Mouse (Mus musculus): ENCODE data around the gene Sptbn4. TPM values are rescaled to one million over a fixed set of nuclear protein-coding genes. Genes with fewer than 3 reads are reported as not detected.

Gene Sptbn4
- polyA plus RNA-seq, 1 experiment from 2014 or later = 0.28 TPM

GRCm38 (mm10) chr7:27417151-27417550, 30.3 kb downstream of the Sptbn4 start:
- H3K9me3 ChIP-seq (replicated peaks; ENCODE audit: control insufficient read depth, low read length) = no peaks in the 10 kb centered on the region
- 72% methylated on average over 2 of the region's 2 CpGs for WGBS
- H3K4me3 ChIP-seq (ENCODE audit: low read depth, low read length) = no peak overlapping the region
- ATAC-seq (replicated peaks; ENCODE audit: insufficient number of reproducible peaks, low FRiP score, low TSS enrichment, low read depth) (no peak), DNase-seq (ENCODE audit: low spot score) (no peak)
- no peak overlapping the region for H3K9ac ChIP-seq (replicated peaks; ENCODE audit: low read length)
- no peaks in the 10 kb centered on the region for H3K27me3 ChIP-seq (ENCODE audit: control insufficient read depth, insufficient read depth, low read length)
- no peaks in the 10 kb centered on the region for H3K4me1 ChIP-seq (ENCODE audit: control insufficient read depth, insufficient read depth, low read length)
- no peaks in the 10 kb centered on the region for H3K36me3 ChIP-seq (replicated peaks; ENCODE audit: control insufficient read depth, insufficient read depth, low read depth, low read length)
- no peak overlapping the region for H3K27ac ChIP-seq (replicated peaks; ENCODE audit: low read depth, low read length)
- no peak overlapping the region for H3K4me2 ChIP-seq (ENCODE audit: low read depth, low read length)

- DNase-seq (ENCODE audit: low spot score) (peak; percentile 80), ATAC-seq (replicated peaks; ENCODE audit: insufficient number of reproducible peaks, low FRiP score, low TSS enrichment, low read depth) (peak; percentile 61)
- Histone ChIP-seq H3K27ac (replicated peaks; ENCODE audit: low read depth, low read length) (no peak overlapping the region), H3K9me3 (replicated peaks; ENCODE audit: control insufficient read depth, low read length) (no peaks in the 10 kb centered on the region; the same call in 1 of the 2 replicates), H3K36me3 (replicated peaks; ENCODE audit: control insufficient read depth, insufficient read depth, low read depth, low read length) (no peaks in the 10 kb centered on the region), H3K4me2 (ENCODE audit: low read depth, low read length) (peak overlapping the region; percentile 92), H3K4me3 (ENCODE audit: low read depth, low read length) (peak overlapping the region; percentile 39), H3K9ac (replicated peaks; ENCODE audit: low read length) (no peak overlapping the region), H3K27me3 (ENCODE audit: control insufficient read depth, insufficient read depth, low read length) (peaks cover 53% of the 10 kb centered on the region), H3K4me1 (ENCODE audit: control insufficient read depth, insufficient read depth, low read length) (peaks cover 5% of the 10 kb centered on the region; the same call in 1 of the 2 replicates)
- under 1% methylated on average over 96 of the region's 96 CpGs for WGBS
These were observed 38.9 kb downstream of the Sptbn4 start for GRCm38 (mm10) chr7:27408379-27409176.

GRCm38 (mm10) chr7:27407816-27408215, 39.7 kb downstream of the Sptbn4 start:
- peak overlapping the region; percentile 92 for H3K4me2 ChIP-seq (ENCODE audit: low read depth, low read length)
- DNase-seq (ENCODE audit: low spot score) = peak; percentile 32
- H3K36me3 ChIP-seq (replicated peaks; ENCODE audit: control insufficient read depth, insufficient read depth, low read depth, low read length) = no peaks in the 10 kb centered on the region
- ATAC-seq (replicated peaks; ENCODE audit: insufficient number of reproducible peaks, low FRiP score, low TSS enrichment, low read depth) = peak; percentile 22; the same call in 1 of the 2 replicates
- H3K9ac ChIP-seq (replicated peaks; ENCODE audit: low read length) = no peak overlapping the region
- H3K4me3 ChIP-seq (ENCODE audit: low read depth, low read length) = peak overlapping the region; percentile 39; the same call in 1 of the 2 replicates
- H3K4me1 ChIP-seq (ENCODE audit: control insufficient read depth, insufficient read depth, low read length) = peaks cover 5% of the 10 kb centered on the region; the same call in 1 of the 2 replicates
- H3K27me3 ChIP-seq (ENCODE audit: control insufficient read depth, insufficient read depth, low read length) = peaks cover 61% of the 10 kb centered on the region
- H3K9me3 ChIP-seq (replicated peaks; ENCODE audit: control insufficient read depth, low read length) = no peaks in the 10 kb centered on the region; the same call in 1 of the 2 replicates
- no peak overlapping the region for H3K27ac ChIP-seq (replicated peaks; ENCODE audit: low read depth, low read length)
- 31% methylated on average over 8 of the region's 8 CpGs for WGBS

- Histone ChIP-seq H3K36me3 (replicated peaks; ENCODE audit: control insufficient read depth, insufficient read depth, low read depth, low read length) (no peaks in the 10 kb centered on the region), H3K9me3 (replicated peaks; ENCODE audit: control insufficient read depth, low read length) (no peaks in the 10 kb centered on the region; the same call in 1 of the 2 replicates), H3K27me3 (ENCODE audit: control insufficient read depth, insufficient read depth, low read length) (peaks cover 64% of the 10 kb centered on the region), H3K27ac (replicated peaks; ENCODE audit: low read depth, low read length) (no peak overlapping the region), H3K9ac (replicated peaks; ENCODE audit: low read length) (no peak overlapping the region), H3K4me3 (ENCODE audit: low read depth, low read length) (no peak overlapping the region), H3K4me1 (ENCODE audit: control insufficient read depth, insufficient read depth, low read length) (peaks cover 5% of the 10 kb centered on the region; the same call in 1 of the 2 replicates), H3K4me2 (ENCODE audit: low read depth, low read length) (no peak overlapping the region)
- ATAC-seq (replicated peaks; ENCODE audit: insufficient number of reproducible peaks, low FRiP score, low TSS enrichment, low read depth) (no peak), DNase-seq (ENCODE audit: low spot score) (peak; percentile 33)
- WGBS = 79% methylated on average over 7 of the region's 7 CpGs
These were observed 41.0 kb downstream of the Sptbn4 start for GRCm38 (mm10) chr7:27406481-27406880.

- peak overlapping the region; percentile 16; the same call in 1 of the 2 replicates for H3K4me2 ChIP-seq (ENCODE audit: low read depth, low read length)
- 8% methylated on average over 80 of the region's 81 CpGs for WGBS
- no peak overlapping the region for H3K9ac ChIP-seq (replicated peaks; ENCODE audit: low read length)
- H3K4me3 ChIP-seq (ENCODE audit: low read depth, low read length) = peak overlapping the region; percentile 18; the same call in 1 of the 2 replicates
- H3K36me3 ChIP-seq (replicated peaks; ENCODE audit: control insufficient read depth, insufficient read depth, low read depth, low read length) = no peaks in the 10 kb centered on the region
- DNase-seq (ENCODE audit: low spot score) = no peak
- ATAC-seq (replicated peaks; ENCODE audit: insufficient number of reproducible peaks, low FRiP score, low TSS enrichment, low read depth) = no peak
- peaks cover 5% of the 10 kb centered on the region; the same call in 1 of the 2 replicates for H3K4me1 ChIP-seq (ENCODE audit: control insufficient read depth, insufficient read depth, low read length)
- H3K27ac ChIP-seq (replicated peaks; ENCODE audit: low read depth, low read length) = no peak overlapping the region
- H3K9me3 ChIP-seq (replicated peaks; ENCODE audit: control insufficient read depth, low read length) = no peaks in the 10 kb centered on the region; the same call in 1 of the 2 replicates
- H3K27me3 ChIP-seq (ENCODE audit: control insufficient read depth, insufficient read depth, low read length) = peaks cover 64% of the 10 kb centered on the region
These were observed 43.1 kb downstream of the Sptbn4 start for GRCm38 (mm10) chr7:27404203-27404942.

- WGBS = 10% methylated on average over 16 of the region's 16 CpGs
These were observed 44.8 kb downstream of the Sptbn4 start for GRCm38 (mm10) chr7:27402675-27403074.

DNA sequence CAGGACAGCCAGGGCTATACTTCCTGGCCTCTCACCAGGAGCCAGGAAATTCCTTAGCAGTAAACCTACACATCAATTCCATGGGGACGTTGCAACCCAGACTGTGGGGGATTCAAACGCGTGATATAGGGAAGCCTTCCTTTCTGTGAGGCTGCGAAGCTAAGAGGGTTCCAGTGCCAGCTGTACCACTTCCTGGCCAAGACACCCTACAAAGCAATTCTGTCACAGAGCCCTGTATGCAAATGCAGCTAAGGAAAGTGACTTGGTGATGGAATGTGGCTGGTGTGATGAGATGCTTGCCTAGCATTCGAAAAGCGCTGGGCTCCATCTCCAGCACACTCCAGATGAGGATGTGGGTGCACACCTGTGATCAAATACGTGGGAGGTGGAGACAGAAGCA, 46.9 kb downstream of the Sptbn4 start:
- H3K27ac ChIP-seq (replicated peaks; ENCODE audit: low read depth, low read length) = no peak overlapping the region

More at GRCm38 (mm10) chr7:27402675-27403074, 44.8 kb downstream of the Sptbn4 start:
- Histone ChIP-seq H3K4me2 (ENCODE audit: low read depth, low read length) (no peak overlapping the region), H3K27ac (replicated peaks; ENCODE audit: low read depth, low read length) (no peak overlapping the region), H3K27me3 (ENCODE audit: control insufficient read depth, insufficient read depth, low read length) (peaks cover 55% of the 10 kb centered on the region), H3K9ac (replicated peaks; ENCODE audit: low read length) (no peak overlapping the region), H3K4me1 (ENCODE audit: control insufficient read depth, insufficient read depth, low read length) (no peaks in the 10 kb centered on the region), H3K9me3 (replicated peaks; ENCODE audit: control insufficient read depth, low read length) (no peaks in the 10 kb centered on the region; the same call in 1 of the 2 replicates), H3K4me3 (ENCODE audit: low read depth, low read length) (no peak overlapping the region), H3K36me3 (replicated peaks; ENCODE audit: control insufficient read depth, insufficient read depth, low read depth, low read length) (no peaks in the 10 kb centered on the region)
- DNase-seq (ENCODE audit: low spot score) (peak; percentile 65), ATAC-seq (replicated peaks; ENCODE audit: insufficient number of reproducible peaks, low FRiP score, low TSS enrichment, low read depth) (no peak; the same call in 1 of the 2 replicates)

More for the DNA sequence above, 46.9 kb downstream of the Sptbn4 start:
- WGBS = 76% methylated on average over 7 of the region's 7 CpGs
- H3K4me3 ChIP-seq (ENCODE audit: low read depth, low read length) = no peak overlapping the region
- no peak overlapping the region for H3K4me2 ChIP-seq (ENCODE audit: low read depth, low read length)
- no peaks in the 10 kb centered on the region for H3K36me3 ChIP-seq (replicated peaks; ENCODE audit: control insufficient read depth, insufficient read depth, low read depth, low read length)
- no peaks in the 10 kb centered on the region for H3K9me3 ChIP-seq (replicated peaks; ENCODE audit: control insufficient read depth, low read length)
- no peak for DNase-seq (ENCODE audit: low spot score)
- ATAC-seq (replicated peaks; ENCODE audit: insufficient number of reproducible peaks, low FRiP score, low TSS enrichment, low read depth) = no peak
- H3K27me3 ChIP-seq (ENCODE audit: control insufficient read depth, insufficient read depth, low read length) = peaks cover 61% of the 10 kb centered on the region
- H3K9ac ChIP-seq (replicated peaks; ENCODE audit: low read length) = no peak overlapping the region
- H3K4me1 ChIP-seq (ENCODE audit: control insufficient read depth, insufficient read depth, low read length) = no peaks in the 10 kb centered on the region; the same call in 1 of the 2 replicates
